Mouse (Mus musculus) layer of hippocampus, adult 2 months (tissue): ENCODE data around the gene Setd5. TPM values are rescaled to one million over a fixed set of nuclear protein-coding genes. Genes with fewer than 3 reads are reported as not detected.

ENCODE experiments used
- DNase-seq, 2 experiments: peaks; one replicate each; pipeline ENCODE4 v3.0.0; 2022; ENCODE audit warnings: low spot score in 2 of 2
- H3K27ac ChIP-seq: fragments of 200-600 bp; 2 replicates; pipeline ENCODE4 v1.8.1; 2022
- H3K4me3 ChIP-seq: fragments of 200-600 bp; 2 replicates; pipeline ENCODE4 v1.8.1; 2022; ENCODE audit warnings: mild to moderate bottlenecking
- CTCF ChIP-seq: fragments of 200-600 bp; conservative IDR thresholded peaks from 2 replicates; pipeline ENCODE4 v1.8.1; 2022; ENCODE audit warnings: antibody characterized with exemption, mild to moderate bottlenecking, moderate library complexity
- long read RNA-seq, 2 experiments: library from polyadenylated mRNA; stranded (forward); transcript quantifications; one replicate each; pipeline ENCODE4 v2.0.0; 2021; ENCODE audit warnings: borderline mapping rate in 2 of 2
- total RNA-seq, 2 experiments: library from RNA; stranded (reverse); gene quantifications; 2 replicates each; pipeline ENCODE4 v1.2.3; 2021

Gene Setd5
- total RNA-seq = 100 to 1,000 TPM; 110 to 113 TPM
- long read RNA-seq, experiment 1, partial matches to known transcripts = 4 of 7 reads
- long read RNA-seq, experiment 1, other reads (novel, unspliced or antisense) = 1 of 7 reads
- long read RNA-seq, experiment 2, partial matches to known transcripts = 0 of 4 reads
- long read RNA-seq, experiment 2, other reads (novel, unspliced or antisense) = 4 of 4 reads

GRCm38 (mm10) chr6:113076686-113077516 lies at the start of gene Setd5:
Gene Setd5, plus strand, starts transcription at chr6:113077365.
- peak; percentile 97 to 98 for DNase-seq
- peak within 1 kb of the TSS; percentile 98 for H3K27ac ChIP-seq
- H3K4me3 ChIP-seq = peak within 1 kb of the TSS; percentile 68
- TF ChIP-seq CTCF = no peak; the same call in 1 of the 2 replicates

- DNase-seq = no peak
- peak overlapping the region; percentile 64; the same call in 1 of the 2 replicates for H3K27ac ChIP-seq
- H3K4me3 ChIP-seq = no peak overlapping the region
- TF ChIP-seq CTCF = no peak
Observed at GRCm38 (mm10) chr6:113027446-113027845, 49.7 kb upstream of the Setd5 start.

DNA sequence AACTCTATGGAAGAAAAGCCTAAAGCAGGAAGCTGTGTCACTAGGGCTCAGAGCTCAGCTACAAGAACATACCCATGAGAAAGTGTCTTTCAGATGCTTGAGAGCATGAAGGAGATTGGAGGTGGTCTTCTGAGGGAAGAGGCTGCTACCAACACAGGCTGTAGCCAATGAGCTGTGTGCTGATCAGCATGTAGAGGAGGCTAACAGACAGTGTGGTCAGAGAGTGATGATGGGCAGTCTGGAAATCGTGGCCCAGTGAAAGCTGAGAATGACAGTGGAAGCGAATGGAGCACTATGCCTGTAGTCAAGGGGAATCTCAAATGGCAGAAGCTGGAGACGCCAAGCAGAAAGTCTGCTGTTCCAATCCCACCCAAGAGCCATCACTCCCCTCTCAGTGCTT lies 48.2 kb upstream of the Setd5 start:
- no peak overlapping the region for H3K4me3 ChIP-seq
- no peak for DNase-seq
- no peak for TF ChIP-seq CTCF
- no peak overlapping the region for H3K27ac ChIP-seq

DNA sequence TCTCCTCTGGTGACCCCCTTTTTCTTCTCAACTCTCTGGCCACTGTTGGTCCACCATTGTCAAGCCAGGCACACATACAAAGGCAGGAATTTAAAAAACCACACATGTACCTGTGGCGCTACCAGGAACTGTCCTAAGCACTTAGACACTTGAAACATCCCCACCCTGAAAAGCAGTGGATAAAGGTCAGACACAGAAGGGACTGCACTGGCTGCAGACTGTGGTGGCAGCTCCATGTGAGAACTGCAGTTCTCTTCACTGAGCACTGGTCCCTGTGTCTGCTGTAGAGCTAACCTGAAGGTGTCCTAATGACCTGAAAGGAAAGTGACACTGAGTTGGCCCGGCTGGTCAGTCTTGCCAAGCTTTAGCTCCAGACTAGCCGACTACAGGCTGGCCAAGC lies 46.6 kb upstream of the Setd5 start:
- DNase-seq = no peak
- H3K27ac ChIP-seq = no peak overlapping the region
- H3K4me3 ChIP-seq = no peak overlapping the region
- TF ChIP-seq CTCF = no peak

DNA sequence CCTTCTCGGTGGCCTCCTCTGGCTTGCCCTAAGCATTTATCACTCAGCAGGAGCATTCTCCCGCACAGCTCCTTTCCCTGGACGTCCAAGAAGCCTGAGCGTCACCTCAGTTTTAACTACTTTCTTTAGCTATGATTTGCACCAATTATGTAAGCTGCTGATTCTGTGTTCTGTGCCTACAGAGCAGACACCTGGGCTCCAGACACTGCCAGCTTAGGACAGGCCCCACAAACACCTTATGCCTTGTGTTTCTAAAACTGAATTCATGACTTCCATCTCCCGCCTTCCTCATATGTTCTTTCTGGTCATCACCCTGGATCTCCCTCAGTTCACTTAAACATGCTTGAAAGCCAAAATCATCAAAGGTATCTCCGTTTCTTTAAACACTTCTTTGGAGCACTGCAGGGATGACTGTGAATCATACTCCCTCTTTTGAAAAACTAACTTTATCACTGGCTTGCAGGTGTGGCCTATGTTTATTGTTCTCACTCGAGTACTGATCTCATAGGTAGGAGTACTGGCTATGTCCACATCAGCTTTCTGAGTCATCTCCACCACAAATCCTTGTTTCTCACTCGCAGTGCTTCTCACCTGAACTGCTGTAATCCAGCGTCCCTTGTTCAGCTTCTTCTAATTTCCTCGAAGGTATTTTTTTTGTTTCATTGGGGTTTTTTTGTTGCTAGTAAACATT lies 46.0 kb upstream of the Setd5 start:
- DNase-seq = no peak
- no peak overlapping the region for H3K27ac ChIP-seq
- TF ChIP-seq CTCF = no peak
- H3K4me3 ChIP-seq = no peak overlapping the region

- TF ChIP-seq CTCF = no peak; the same call in 1 of the 2 replicates
- Histone ChIP-seq H3K4me3 (no peak overlapping the region), H3K27ac (no peak overlapping the region)
- no peak for DNase-seq
Observed at GRCm38 (mm10) chr6:113032121-113032520, 45.0 kb upstream of the Setd5 start.

- no peak overlapping the region for H3K27ac ChIP-seq
- no peak for DNase-seq
- no peak for TF ChIP-seq CTCF
Observed at GRCm38 (mm10) chr6:113033185-113033584, 44.0 kb upstream of the Setd5 start.

DNA sequence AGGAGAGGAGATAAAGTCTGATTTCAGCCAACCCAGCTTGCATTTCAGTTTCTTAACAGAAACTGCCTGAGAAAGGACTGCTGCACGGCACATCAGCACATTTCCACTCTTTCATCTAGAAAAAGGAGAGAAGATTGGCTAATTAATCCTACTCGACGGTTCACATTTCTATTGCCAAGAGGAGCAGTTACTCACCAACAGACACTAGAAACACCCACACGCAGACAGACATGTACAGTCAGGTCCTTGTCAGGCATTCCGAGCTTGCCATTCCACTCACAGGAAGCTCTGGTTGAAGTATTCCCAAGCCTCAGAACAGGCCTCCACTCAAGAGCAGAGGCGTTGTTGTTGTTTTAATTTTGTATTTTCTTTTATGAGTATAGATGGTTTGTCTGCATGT lies 42.7 kb upstream of the Setd5 start:
- Histone ChIP-seq H3K4me3 (no peak overlapping the region), H3K27ac (peak overlapping the region; percentile 36; the same call in 1 of the 2 replicates)
- peak in 1 of 2 experiments; percentile 47 for DNase-seq
- no peak for TF ChIP-seq CTCF

More at GRCm38 (mm10) chr6:113033185-113033584, 44.0 kb upstream of the Setd5 start:
- no peak overlapping the region for H3K4me3 ChIP-seq

- H3K27ac ChIP-seq = no peak overlapping the region
- no peak for DNase-seq
- TF ChIP-seq CTCF = no peak
- no peak overlapping the region for H3K4me3 ChIP-seq
Observed at GRCm38 (mm10) chr6:113036463-113037175, 40.5 kb upstream of the Setd5 start.

GRCm38 (mm10) chr6:113037946-113038734 lies 39.0 kb upstream of the Setd5 start:
- DNase-seq = peak; percentile 55 to 74
- Histone ChIP-seq H3K27ac (peak overlapping the region; percentile 54; the same call in 1 of the 2 replicates), H3K4me3 (peak overlapping the region; percentile 29; the same call in 1 of the 2 replicates)
- peak; percentile 98 for TF ChIP-seq CTCF

- no peak overlapping the region for H3K4me3 ChIP-seq
- DNase-seq = no peak
- H3K27ac ChIP-seq = no peak overlapping the region
- TF ChIP-seq CTCF = no peak
Observed at GRCm38 (mm10) chr6:113038735-113039058, 38.5 kb upstream of the Setd5 start.

GRCm38 (mm10) chr6:113040319-113040718 lies 36.8 kb upstream of the Setd5 start:
- no peak for TF ChIP-seq CTCF
- Histone ChIP-seq H3K27ac (no peak overlapping the region), H3K4me3 (no peak overlapping the region)
- no peak for DNase-seq
